Comparison of ENCODE assay signal across 8 mouse cellular contexts in genomic region chr17:46554977-46555672, GRCm38 (mm10). TPM values are rescaled to one million over a fixed set of nuclear protein-coding genes. Genes with fewer than 3 reads are reported as not detected.
DNase-seq lines count a peak whose midpoint lies in the region; ATAC-seq and TF ChIP-seq lines count a peak whose summit lies in the region.

No protein-coding gene starts in this region.

- TF ChIP-seq CTCF in brain, embryonic 14.5 days (IDR thresholded peaks at IDR 0.05; ENCODE audit: borderline replicate concordance, extremely low read depth, insufficient read depth, insufficient read length) = no peak
- TF ChIP-seq CTCF in intestine, postnatal 0 days (IDR thresholded peaks at IDR 0.05; ENCODE audit: low read depth) = no peak

- peak overlapping the region; percentile 93 for H3K27ac ChIP-seq in forebrain, embryonic 15.5 days (replicated peaks)
- peak overlapping the region; percentile 88 for H3K27ac ChIP-seq in intestine, postnatal 0 days (ENCODE audit: low read depth, low read length)
- H3K27ac ChIP-seq in lung, embryonic 15.5 days = peak overlapping the region; percentile 97

- no peaks in the 10 kb centered on the region for H3K27me3 ChIP-seq in megakaryocyte, embryonic 14.5 days (replicated peaks)
- no peaks in the 10 kb centered on the region for H3K27me3 ChIP-seq in forebrain, embryonic 15.5 days
- no peaks in the 10 kb centered on the region for H3K27me3 ChIP-seq in intestine, postnatal 0 days (replicated peaks; ENCODE audit: control insufficient read depth, insufficient read depth, low read length)
- no peaks in the 10 kb centered on the region for H3K27me3 ChIP-seq in lung, embryonic 15.5 days

- peak overlapping the region; percentile 89 for H3K9ac ChIP-seq in forebrain, embryonic 15.5 days (replicated peaks)
- peak overlapping the region; percentile 97 for H3K9ac ChIP-seq in intestine, postnatal 0 days (ENCODE audit: low read depth, low read length)
- H3K9ac ChIP-seq in lung, embryonic 15.5 days = peak overlapping the region; percentile 99

- TF ChIP-seq POLR2A in brain, embryonic 14.5 days (IDR thresholded peaks at IDR 0.05; ENCODE audit: borderline replicate concordance, extremely low read depth, insufficient read depth, insufficient read length, poor library complexity, severe bottlenecking) = no peak

- H3K4me1 ChIP-seq in megakaryocyte, embryonic 14.5 days = peaks cover 61% of the 10 kb centered on the region
- H3K4me1 ChIP-seq in forebrain, embryonic 15.5 days = peaks cover 30% of the 10 kb centered on the region
- H3K4me1 ChIP-seq in intestine, postnatal 0 days (replicated peaks; ENCODE audit: control insufficient read depth, insufficient read depth, low read length) = 0 out of 2 replicates have a peak, but pooled peaks cover 4% of the 10 kb centered on the region
- H3K4me1 ChIP-seq in lung, embryonic 15.5 days = peaks cover 39% of the 10 kb centered on the region

- peak overlapping the region; percentile 97 for H3K4me3 ChIP-seq in megakaryocyte, embryonic 14.5 days (replicated peaks)
- peak overlapping the region; percentile 85 for H3K4me3 ChIP-seq in forebrain, embryonic 15.5 days
- peak overlapping the region; percentile 94 for H3K4me3 ChIP-seq in intestine, postnatal 0 days (ENCODE audit: low read depth, low read length)
- peak overlapping the region; percentile 92 for H3K4me3 ChIP-seq in lung, embryonic 15.5 days

- no peaks in the 10 kb centered on the region for H3K9me3 ChIP-seq in megakaryocyte, embryonic 14.5 days
- no peaks in the 10 kb centered on the region for H3K9me3 ChIP-seq in forebrain, embryonic 15.5 days
- H3K9me3 ChIP-seq in intestine, postnatal 0 days (ENCODE audit: control insufficient read depth) = no peaks in the 10 kb centered on the region
- H3K9me3 ChIP-seq in lung, embryonic 15.5 days = no peaks in the 10 kb centered on the region

- under 1% methylated on average over 74 of the region's 75 CpGs for WGBS in forebrain, embryonic 15.5 days
- WGBS in intestine, postnatal 0 days = under 1% methylated on average over 67 of the region's 75 CpGs
- WGBS in lung, embryonic 15.5 days = under 1% methylated on average over 75 of the region's 75 CpGs

- H3K4me2 ChIP-seq in forebrain, embryonic 15.5 days (replicated peaks) = peak overlapping the region; percentile 95
- peak overlapping the region; percentile 96 for H3K4me2 ChIP-seq in intestine, postnatal 0 days (replicated peaks; ENCODE audit: low read depth)
- peak overlapping the region; percentile 83 for H3K4me2 ChIP-seq in lung, embryonic 15.5 days

- DNase-seq in brain, embryonic 14.5 days (ENCODE audit: low read depth) = peak; percentile 44
- DNase-seq in right cerebral cortex, postnatal 4 days = peak; percentile 53

- no peak for ATAC-seq in megakaryocyte, adult 5-6 weeks (ENCODE audit: poor library complexity, severe bottlenecking)
- peak; percentile 5 for ATAC-seq in forebrain, embryonic 15.5 days (replicated peaks)
- ATAC-seq in intestine, postnatal 0 days = no peak
- ATAC-seq in lung, embryonic 15.5 days (ENCODE audit: borderline replicate concordance, extremely low read depth, low FRiP score, low TSS enrichment) = no peak
- ATAC-seq in activated CD4-positive, CD25-positive, alpha-beta regulatory T cell, adult 4 months = no peak

- H3K36me3 ChIP-seq in megakaryocyte, embryonic 14.5 days (replicated peaks; ENCODE audit: low read length) = peaks cover 36% of the 10 kb centered on the region
- peaks cover 19% of the 10 kb centered on the region for H3K36me3 ChIP-seq in forebrain, embryonic 15.5 days
- peaks cover 19% of the 10 kb centered on the region for H3K36me3 ChIP-seq in intestine, postnatal 0 days (ENCODE audit: control insufficient read depth, insufficient read depth)
- H3K36me3 ChIP-seq in lung, embryonic 15.5 days = peaks cover 20% of the 10 kb centered on the region

RNA-seq across cellular contexts. Expression of gene Srf, which starts 0.8 kb away (rescaled TPM):
- polyA plus RNA-seq in megakaryocyte, embryonic 14.5 days (2012; ENCODE audit: insufficient read depth, low replicate concordance) = 148 and 196 TPM in 2 replicates
- total RNA-seq in megakaryocyte, adult 5-6 weeks (2015) = 28.5 and 34.0 TPM in 2 replicates
- 23.7 and 36.3 TPM in 2 replicates for total RNA-seq in megakaryocyte, adult 5-6 weeks (2017)
- 83.2 and 87.6 TPM in 2 replicates for polyA plus RNA-seq in brain, embryonic 14.5 days (2012; rRNA removed)
- 3.3 and 5.4 TPM in 2 replicates for polyA plus RNA-seq in forebrain, embryonic 15.5 days (2015; fragmentation: Nextera tagmentation; extraction: Ambion mirVana)
- polyA plus RNA-seq in intestine, postnatal 0 days (2015; fragmentation: Nextera tagmentation; extraction: Ambion mirVana) = 5.1 and 5.2 TPM in 2 replicates
- 10.4 and 10.7 TPM in 2 replicates for polyA plus RNA-seq in lung, embryonic 15.5 days (2015; fragmentation: Nextera tagmentation; extraction: Ambion mirVana)
- polyA plus RNA-seq in activated CD4-positive, CD25-positive, alpha-beta regulatory T cell, adult 4 months (2017; shearing (Covaris generic)) = 10 to 100 TPM in 1 of 2 experiments, 1 to 10 TPM in 1; 6.3 to 10.9 TPM

RNA-seq across cellular contexts. Expression of gene Cul9, which starts 8.9 kb away (rescaled TPM):
- 2.4 and 6.0 TPM in 2 replicates for polyA plus RNA-seq in megakaryocyte, embryonic 14.5 days (2012; ENCODE audit: insufficient read depth, low replicate concordance)
- 2.7 and 4.3 TPM in 2 replicates for total RNA-seq in megakaryocyte, adult 5-6 weeks (2015)
- total RNA-seq in megakaryocyte, adult 5-6 weeks (2017) = 1.7 and 4.4 TPM in 2 replicates
- 37.5 and 50.4 TPM in 2 replicates for polyA plus RNA-seq in brain, embryonic 14.5 days (2012; rRNA removed)
- polyA plus RNA-seq in forebrain, embryonic 15.5 days (2015; fragmentation: Nextera tagmentation; extraction: Ambion mirVana) = 16.8 and 17.4 TPM in 2 replicates
- 1.3 and 2.0 TPM in 2 replicates for polyA plus RNA-seq in intestine, postnatal 0 days (2015; fragmentation: Nextera tagmentation; extraction: Ambion mirVana)
- polyA plus RNA-seq in lung, embryonic 15.5 days (2015; fragmentation: Nextera tagmentation; extraction: Ambion mirVana) = 2.9 and 3.4 TPM in 2 replicates
- 1 to 10 TPM; 2.7 to 3.5 TPM for polyA plus RNA-seq in activated CD4-positive, CD25-positive, alpha-beta regulatory T cell, adult 4 months (2017; shearing (Covaris generic))

RNA-seq across cellular contexts. Expression of gene Dnph1, which starts 58.6 kb away (rescaled TPM):
- 6.5 and 14.6 TPM in 2 replicates for polyA plus RNA-seq in megakaryocyte, embryonic 14.5 days (2012; ENCODE audit: insufficient read depth, low replicate concordance)
- 10.1 and 10.4 TPM in 2 replicates for total RNA-seq in megakaryocyte, adult 5-6 weeks (2015)
- 4.3 and 5.9 TPM in 2 replicates for total RNA-seq in megakaryocyte, adult 5-6 weeks (2017)
- 17.6 and 25.7 TPM in 2 replicates for polyA plus RNA-seq in brain, embryonic 14.5 days (2012; rRNA removed)
- polyA plus RNA-seq in forebrain, embryonic 15.5 days (2015; fragmentation: Nextera tagmentation; extraction: Ambion mirVana) = 32.1 and 33.3 TPM in 2 replicates
- 10.9 and 11.1 TPM in 2 replicates for polyA plus RNA-seq in intestine, postnatal 0 days (2015; fragmentation: Nextera tagmentation; extraction: Ambion mirVana)
- polyA plus RNA-seq in lung, embryonic 15.5 days (2015; fragmentation: Nextera tagmentation; extraction: Ambion mirVana) = 43.0 and 51.3 TPM in 2 replicates
- 10 to 100 TPM; 11.1 to 13.4 TPM for polyA plus RNA-seq in activated CD4-positive, CD25-positive, alpha-beta regulatory T cell, adult 4 months (2017; shearing (Covaris generic))
